Mouse (Mus musculus) spleen, embryonic (tissue): ENCODE measurements around the gene Fars2.
"Not testable (repeated sequence)": the region's sequence is repeated elsewhere in the genome, so short reads cannot be mapped to it uniquely, and the experiment has no call there.

Experiments
- CTCF ChIA-PET: fragments of 350-600 bp; sonication (Branson Sonifier 250); formaldehyde crosslinking; loops from one replicate; lab custom pipeline; 2022; lab: Charles Lee

The Fars2 gene

GRCm38 (mm10) chr13:36140247-36141016 lies 23.2 kb downstream of the Fars2 start:
- CTCF ChIA-PET = no interaction called here

- CTCF ChIA-PET = no interaction called here
Observed at GRCm38 (mm10) chr13:36145601-36146000, 28.4 kb downstream of the Fars2 start.

- CTCF ChIA-PET = no interaction called here
Observed at GRCm38 (mm10) chr13:36149175-36149939, 32.1 kb downstream of the Fars2 start.

GRCm38 (mm10) chr13:36150272-36150671 lies 33.1 kb downstream of the Fars2 start:
- CTCF ChIA-PET = no interaction called here

- CTCF ChIA-PET = no interaction called here
Observed at GRCm38 (mm10) chr13:36152728-36153498, 35.7 kb downstream of the Fars2 start.

GRCm38 (mm10) chr13:36156340-36156931 lies 39.2 kb downstream of the Fars2 start:
- CTCF ChIA-PET = interaction anchor here (0.7 kb wide), 1 partner anchor 14 kb away, joined by 3 read pairs; no protein-coding TSS in a partner anchor

- CTCF ChIA-PET = interaction anchor here (0.7 kb wide), 1 partner anchor 242 kb away, joined by 4 read pairs; no protein-coding TSS in a partner anchor
Observed at GRCm38 (mm10) chr13:36163411-36163810, 46.2 kb downstream of the Fars2 start.

GRCm38 (mm10) chr13:36163898-36164297 lies 46.7 kb downstream of the Fars2 start:
- CTCF ChIA-PET = interaction anchor here (0.7 kb wide), 1 partner anchor 242 kb away, joined by 4 read pairs; no protein-coding TSS in a partner anchor

GRCm38 (mm10) chr13:36172981-36173380 lies 55.8 kb downstream of the Fars2 start:
- CTCF ChIA-PET = not testable (repeated sequence)

GRCm38 (mm10) chr13:36174101-36174500 lies 56.9 kb downstream of the Fars2 start:
- CTCF ChIA-PET = no interaction called here

- CTCF ChIA-PET = no interaction called here
Observed at GRCm38 (mm10) chr13:36174772-36175171, 57.6 kb downstream of the Fars2 start.

- CTCF ChIA-PET = no interaction called here
Observed at GRCm38 (mm10) chr13:36181231-36181630, 64.0 kb downstream of the Fars2 start.

- CTCF ChIA-PET = no interaction called here
Observed at GRCm38 (mm10) chr13:36190577-36190976, 73.4 kb downstream of the Fars2 start.

GRCm38 (mm10) chr13:36193484-36194113 lies 76.4 kb downstream of the Fars2 start:
- CTCF ChIA-PET = no interaction called here

GRCm38 (mm10) chr13:36199288-36199687 lies 82.1 kb downstream of the Fars2 start:
- CTCF ChIA-PET = no interaction called here

- CTCF ChIA-PET = no interaction called here
Observed at GRCm38 (mm10) chr13:36200453-36200852, 83.2 kb downstream of the Fars2 start.

GRCm38 (mm10) chr13:36202496-36202895 lies 85.3 kb downstream of the Fars2 start:
- CTCF ChIA-PET = no interaction called here

- CTCF ChIA-PET = no interaction called here
Observed at GRCm38 (mm10) chr13:36203014-36203413, 85.8 kb downstream of the Fars2 start.

GRCm38 (mm10) chr13:36204320-36204719 lies 87.1 kb downstream of the Fars2 start:
- CTCF ChIA-PET = interaction anchor here (0.6 kb wide), 1 partner anchor 14 kb away, joined by 4 read pairs; no protein-coding TSS in a partner anchor

- CTCF ChIA-PET = no interaction called here
Observed at GRCm38 (mm10) chr13:36210965-36211364, 93.8 kb downstream of the Fars2 start.

- CTCF ChIA-PET = no interaction called here
Observed at GRCm38 (mm10) chr13:36214056-36214455, 96.8 kb downstream of the Fars2 start.
